Mouse (Mus musculus): ENCODE measurements around the gene CN725425. TPM values are rescaled to one million over a fixed set of nuclear protein-coding genes. Genes with fewer than 3 reads are reported as not detected.
A peak's percentile ranks its signal among the peaks of the same experiment; 100 is the strongest.

The CN725425 gene
- polyA plus RNA-seq, 1 experiment from 2014 or later: not detected

GRCm38 (mm10) chr15:91240683-91241335 lies 41.5 kb downstream of the CN725425 start:
- no peak for ATAC-seq (ENCODE audit: low FRiP score, low read depth)
- no peaks in the 10 kb centered on the region for H3K27me3 ChIP-seq
- H3K9ac ChIP-seq: no peak overlapping the region
- H3K4me2 ChIP-seq: no peak overlapping the region
- H3K9me3 ChIP-seq: no peaks in the 10 kb centered on the region
- H3K36me3 ChIP-seq: no peaks in the 10 kb centered on the region
- H3K4me3 ChIP-seq: no peak overlapping the region
- no peaks in the 10 kb centered on the region for H3K4me1 ChIP-seq (replicated peaks)
- H3K27ac ChIP-seq (replicated peaks): no peak overlapping the region
- WGBS: 92% methylated on average over 3 of the region's 3 CpGs

DNA sequence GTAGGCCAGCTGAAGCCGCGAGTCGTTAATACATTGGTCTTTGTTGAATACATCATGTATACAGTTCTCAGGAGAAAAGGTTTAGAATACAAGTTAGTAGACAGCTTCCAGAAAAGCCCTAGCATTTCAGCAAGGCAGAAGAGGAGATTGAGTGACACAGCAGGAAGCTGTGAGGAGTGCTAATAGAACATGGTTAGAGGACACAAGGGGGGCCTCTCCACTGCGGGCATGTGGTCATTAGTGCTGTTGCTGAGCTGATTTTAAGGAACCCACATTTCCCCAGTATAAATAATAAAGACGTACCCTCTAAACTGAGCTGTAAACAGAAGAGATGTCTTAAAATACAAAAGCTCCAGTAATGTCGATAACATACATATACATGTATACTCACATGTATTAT lies 51.5 kb downstream of the CN725425 start:
- no peak overlapping the region for H3K4me2 ChIP-seq
- H3K9ac ChIP-seq: no peak overlapping the region

DNA sequence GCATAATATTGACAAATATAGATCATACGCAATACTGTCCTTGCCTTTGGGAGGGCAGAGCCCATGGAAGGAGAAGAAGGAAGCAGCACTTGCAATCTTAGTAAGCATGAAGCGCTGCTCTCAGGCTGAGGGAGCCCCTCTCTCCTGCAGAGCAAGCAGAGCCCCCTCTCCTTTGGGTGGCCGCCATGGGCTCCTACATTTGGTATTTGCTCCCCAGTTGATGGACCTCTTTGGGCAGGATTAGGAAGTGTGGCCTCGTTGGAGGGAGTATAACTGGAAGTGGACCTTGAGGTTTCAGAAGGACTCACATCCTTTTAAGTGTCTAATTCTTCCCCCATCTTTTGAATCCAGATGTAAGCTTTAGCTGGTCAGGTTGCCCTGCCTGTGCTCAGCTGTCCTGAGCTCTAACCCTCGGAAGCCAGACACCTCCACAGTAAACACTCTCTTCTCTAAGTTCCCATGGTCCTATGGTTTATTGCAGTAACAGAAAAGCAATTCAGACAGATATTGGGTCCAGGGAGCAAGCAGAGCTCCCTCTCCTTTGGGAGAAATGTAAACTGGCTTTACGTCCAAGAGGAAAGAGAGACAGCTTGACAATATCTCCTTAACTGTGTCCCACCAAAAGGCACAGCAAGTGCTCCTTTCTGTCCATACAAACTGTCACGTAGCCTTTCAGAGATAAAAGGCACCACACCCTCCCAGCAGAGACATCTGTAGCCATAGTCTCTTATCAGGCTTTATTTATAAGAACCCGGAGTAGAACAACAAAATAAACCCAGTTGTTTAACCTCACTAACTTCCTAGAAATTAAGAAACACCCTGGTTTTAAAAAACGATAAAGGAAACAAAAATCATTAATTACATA lies 52.5 kb downstream of the CN725425 start:
- no peak overlapping the region for H3K4me2 ChIP-seq
- H3K36me3 ChIP-seq: no peaks in the 10 kb centered on the region
- H3K4me1 ChIP-seq (replicated peaks): no peaks in the 10 kb centered on the region
- H3K9me3 ChIP-seq: no peaks in the 10 kb centered on the region
- H3K4me3 ChIP-seq: no peak overlapping the region
- H3K27me3 ChIP-seq: no peaks in the 10 kb centered on the region
- 75% methylated on average over 9 of the region's 9 CpGs for WGBS
- H3K9ac ChIP-seq: no peak overlapping the region
- no peak overlapping the region for H3K27ac ChIP-seq (replicated peaks)
- ATAC-seq (ENCODE audit: low FRiP score, low read depth): no peak

More for the DNA sequence above, 51.5 kb downstream of the CN725425 start:
- Histone ChIP-seq H3K4me3 (no peak overlapping the region), H3K36me3 (no peaks in the 10 kb centered on the region), H3K4me1 (replicated peaks) (no peaks in the 10 kb centered on the region), H3K27ac (replicated peaks) (no peak overlapping the region), H3K9me3 (no peaks in the 10 kb centered on the region), H3K27me3 (no peaks in the 10 kb centered on the region)
- WGBS: 64% methylated on average over 6 of the region's 6 CpGs
- no peak for ATAC-seq (ENCODE audit: low FRiP score, low read depth)

- ATAC-seq (ENCODE audit: low FRiP score, low read depth): no peak
- no peak overlapping the region for H3K9ac ChIP-seq
- no peaks in the 10 kb centered on the region for H3K36me3 ChIP-seq
- 57% methylated on average over 8 of the region's 8 CpGs for WGBS
- H3K27me3 ChIP-seq: no peaks in the 10 kb centered on the region
- H3K4me1 ChIP-seq (replicated peaks): no peaks in the 10 kb centered on the region
- H3K4me3 ChIP-seq: no peak overlapping the region
- H3K27ac ChIP-seq (replicated peaks): no peak overlapping the region
- H3K4me2 ChIP-seq: no peak overlapping the region
- H3K9me3 ChIP-seq: no peaks in the 10 kb centered on the region
These were observed 53.7 kb downstream of the CN725425 start for GRCm38 (mm10) chr15:91252956-91253355.

GRCm38 (mm10) chr15:91255308-91255707 lies 56.0 kb downstream of the CN725425 start:
- Histone ChIP-seq H3K4me3 (no peak overlapping the region), H3K4me2 (no peak overlapping the region), H3K9ac (no peak overlapping the region), H3K4me1 (replicated peaks) (no peaks in the 10 kb centered on the region), H3K27ac (replicated peaks) (no peak overlapping the region), H3K9me3 (no peaks in the 10 kb centered on the region), H3K36me3 (no peaks in the 10 kb centered on the region), H3K27me3 (no peaks in the 10 kb centered on the region)
- ATAC-seq (ENCODE audit: low FRiP score, low read depth): no peak
- WGBS: 96% methylated on average over 2 of the region's 2 CpGs

DNA sequence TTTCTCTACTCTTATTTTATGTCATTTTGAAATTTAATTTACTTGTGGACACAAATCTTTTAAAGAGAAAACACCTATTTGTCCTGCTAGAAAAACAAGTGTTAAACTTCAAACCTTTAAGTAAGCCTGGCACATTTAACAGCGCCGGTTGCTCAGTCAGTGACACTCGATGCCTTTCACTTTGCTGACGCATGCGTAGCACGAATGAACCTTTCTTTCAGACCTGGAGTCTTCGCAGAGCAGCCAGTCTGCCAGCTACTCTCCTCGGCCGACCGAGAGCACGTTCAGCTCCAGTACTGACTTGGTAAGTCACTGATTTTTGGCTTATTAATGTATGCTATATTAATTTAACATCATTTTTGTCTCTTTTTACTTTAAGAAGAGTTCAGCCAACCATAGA lies 57.8 kb downstream of the CN725425 start:
- no peaks in the 10 kb centered on the region for H3K27me3 ChIP-seq
- no peak overlapping the region for H3K4me3 ChIP-seq
- no peak for ATAC-seq (ENCODE audit: low FRiP score, low read depth)
- H3K4me1 ChIP-seq (replicated peaks): no peaks in the 10 kb centered on the region
- no peak overlapping the region for H3K4me2 ChIP-seq
- H3K36me3 ChIP-seq: no peaks in the 10 kb centered on the region
- H3K27ac ChIP-seq (replicated peaks): no peak overlapping the region
- WGBS: 63% methylated on average over 11 of the region's 11 CpGs
- no peaks in the 10 kb centered on the region for H3K9me3 ChIP-seq
- H3K9ac ChIP-seq: no peak overlapping the region

GRCm38 (mm10) chr15:91260578-91260977 lies 61.3 kb downstream of the CN725425 start:
- no peak for ATAC-seq (ENCODE audit: low FRiP score, low read depth)
- Histone ChIP-seq H3K27me3 (no peaks in the 10 kb centered on the region), H3K36me3 (no peaks in the 10 kb centered on the region), H3K4me2 (no peak overlapping the region), H3K4me3 (no peak overlapping the region), H3K4me1 (replicated peaks) (no peaks in the 10 kb centered on the region), H3K9me3 (no peaks in the 10 kb centered on the region), H3K27ac (replicated peaks) (0 out of 2 replicates have a peak overlapping the region, but pooled peaks have one; percentile 15), H3K9ac (no peak overlapping the region)
- WGBS: 60% methylated on average over 5 of the region's 5 CpGs

GRCm38 (mm10) chr15:91263926-91264325 lies 64.6 kb downstream of the CN725425 start:
- Histone ChIP-seq H3K4me2 (no peak overlapping the region), H3K27me3 (no peaks in the 10 kb centered on the region), H3K9ac (no peak overlapping the region), H3K4me3 (no peak overlapping the region), H3K9me3 (no peaks in the 10 kb centered on the region), H3K4me1 (replicated peaks) (no peaks in the 10 kb centered on the region), H3K27ac (replicated peaks) (no peak overlapping the region), H3K36me3 (no peaks in the 10 kb centered on the region)
- ATAC-seq (ENCODE audit: low FRiP score, low read depth): no peak
- 88% methylated on average over 1 of the region's 1 CpGs for WGBS

DNA sequence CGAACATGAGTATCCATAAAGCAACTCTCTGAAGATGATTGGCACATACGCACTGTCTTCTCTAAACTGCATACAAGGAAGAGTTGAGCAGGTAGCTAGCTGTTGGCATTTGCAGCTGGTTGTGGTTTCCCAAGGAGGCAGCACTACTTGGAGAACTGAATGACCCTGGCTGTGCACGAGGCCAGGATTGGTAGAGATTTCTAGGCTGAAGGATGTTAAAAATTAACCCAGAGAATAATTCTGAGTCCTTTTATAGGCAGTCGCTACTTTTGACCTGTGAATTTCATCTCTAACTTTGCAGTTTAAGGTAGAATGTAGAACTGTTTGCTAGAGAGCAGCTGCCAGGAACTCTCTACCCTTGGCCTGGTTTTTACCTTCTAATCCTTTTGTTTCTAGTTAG lies 69.2 kb downstream of the CN725425 start:
- H3K27me3 ChIP-seq: no peaks in the 10 kb centered on the region
- no peak overlapping the region for H3K4me3 ChIP-seq
- no peaks in the 10 kb centered on the region for H3K36me3 ChIP-seq
- no peak overlapping the region for H3K9ac ChIP-seq
- H3K4me1 ChIP-seq (replicated peaks): no peaks in the 10 kb centered on the region
- H3K4me2 ChIP-seq: no peak overlapping the region
- H3K9me3 ChIP-seq: no peaks in the 10 kb centered on the region
- WGBS: 87% methylated on average over 4 of the region's 4 CpGs
- ATAC-seq (ENCODE audit: low FRiP score, low read depth): no peak
- H3K27ac ChIP-seq (replicated peaks): no peak overlapping the region

GRCm38 (mm10) chr15:91275961-91276360 lies 76.7 kb downstream of the CN725425 start:
- no peak for ATAC-seq (ENCODE audit: low FRiP score, low read depth)
- Histone ChIP-seq H3K27me3 (no peaks in the 10 kb centered on the region), H3K4me3 (no peak overlapping the region), H3K4me2 (no peak overlapping the region), H3K9ac (no peak overlapping the region), H3K36me3 (no peaks in the 10 kb centered on the region), H3K4me1 (replicated peaks) (no peaks in the 10 kb centered on the region), H3K27ac (replicated peaks) (no peak overlapping the region), H3K9me3 (no peaks in the 10 kb centered on the region)
- 81% methylated on average over 3 of the region's 3 CpGs for WGBS

DNA sequence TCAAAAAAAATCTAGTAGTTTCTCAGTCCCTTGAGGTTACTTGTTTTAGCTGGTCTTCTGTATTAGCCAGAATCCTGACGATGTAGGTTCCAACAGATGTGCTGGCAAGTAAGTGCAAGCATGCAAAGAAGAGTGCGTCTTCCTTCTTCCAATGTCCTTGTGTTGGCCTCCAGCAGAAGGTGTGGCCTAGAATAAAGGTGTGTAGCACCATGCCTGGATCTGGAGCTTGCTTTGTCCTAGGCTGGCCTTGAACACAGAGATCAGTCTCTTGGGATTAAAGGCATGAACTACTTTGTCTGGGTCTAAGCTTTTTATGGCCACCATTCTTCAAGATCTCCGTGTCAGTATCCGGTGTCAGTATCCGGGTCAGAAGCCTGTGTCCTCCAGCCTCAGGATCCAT lies 80.3 kb downstream of the CN725425 start:
- ATAC-seq (ENCODE audit: low FRiP score, low read depth): no peak
- Histone ChIP-seq H3K4me1 (replicated peaks) (no peaks in the 10 kb centered on the region), H3K9ac (no peak overlapping the region), H3K9me3 (no peaks in the 10 kb centered on the region), H3K36me3 (no peaks in the 10 kb centered on the region), H3K27ac (replicated peaks) (no peak overlapping the region), H3K4me3 (no peak overlapping the region), H3K4me2 (no peak overlapping the region), H3K27me3 (no peaks in the 10 kb centered on the region)
- whole genome bisulfite sequencing: 92% methylated on average over 5 of the region's 5 CpGs

- WGBS: 84% methylated on average over 5 of the region's 5 CpGs
These were observed 82.2 kb downstream of the CN725425 start for GRCm38 (mm10) chr15:91281521-91281920.

More at GRCm38 (mm10) chr15:91281521-91281920, 82.2 kb downstream of the CN725425 start:
- Histone ChIP-seq H3K9me3 (no peaks in the 10 kb centered on the region), H3K4me1 (replicated peaks) (no peaks in the 10 kb centered on the region), H3K4me2 (no peak overlapping the region), H3K27ac (replicated peaks) (no peak overlapping the region), H3K9ac (no peak overlapping the region), H3K4me3 (no peak overlapping the region), H3K27me3 (no peaks in the 10 kb centered on the region), H3K36me3 (no peaks in the 10 kb centered on the region)
- no peak for ATAC-seq (ENCODE audit: low FRiP score, low read depth)
